15 mouse cellular contexts compared by ENCODE assay signal in the genomic region with DNA sequence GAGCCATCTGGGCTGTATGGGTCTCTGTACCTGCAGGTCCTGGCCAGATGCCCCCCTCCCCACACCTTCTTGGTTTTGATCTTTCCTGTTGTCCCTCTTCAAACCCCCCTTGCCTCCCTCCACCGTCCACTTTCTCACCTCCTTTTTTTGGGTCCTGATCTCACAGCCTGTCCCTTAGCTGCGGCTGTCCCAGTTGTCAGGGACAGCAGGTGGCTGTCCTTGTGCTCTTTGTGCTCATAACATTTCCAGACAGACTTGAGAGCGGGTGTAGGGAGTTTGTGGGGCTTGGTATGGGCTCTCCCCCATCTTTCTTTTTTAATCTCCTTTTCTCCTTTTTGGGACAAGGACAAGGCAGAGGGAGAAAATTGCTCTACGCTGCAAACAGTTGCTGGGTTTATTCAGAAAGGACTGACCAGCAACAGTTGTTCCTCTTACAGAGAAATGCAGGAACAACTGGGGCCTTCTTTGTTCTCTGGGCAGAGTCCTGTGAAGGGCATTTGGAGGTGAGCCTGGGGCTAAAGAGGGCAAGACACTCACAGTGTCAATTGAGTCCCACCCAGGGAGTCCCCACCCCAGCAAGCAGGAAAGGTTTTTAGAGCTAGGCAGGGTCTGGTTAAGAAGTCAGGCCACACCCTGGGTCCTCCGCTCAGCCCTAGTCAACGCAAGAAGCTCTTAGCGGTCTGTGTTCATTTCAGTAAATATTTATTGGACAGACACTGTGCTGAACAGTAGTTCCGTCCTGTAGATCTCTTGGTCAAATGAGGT.
DNase-seq lines count a peak whose midpoint lies in the region; ATAC-seq and TF ChIP-seq lines count a peak whose summit lies in the region.
"Had no signal": no experiment of that assay in that cellular context is flagged by ENCODE, and none has a peak within 500 bp of the region (broad histone marks: within the 10 kb centered on the region; RNA-seq: fewer than 3 reads in every experiment).

No protein-coding gene starts in this region.

- peak overlapping the region; percentile 75 to 87 for H3K27ac ChIP-seq in heart, embryonic 14.5 days (replicated peaks in 1 of 2; ENCODE audit: control insufficient read depth in 1 of 2, insufficient read depth in 1 of 2, low read depth in 2 of 2, low read length in 2 of 2)
- H3K27ac ChIP-seq in lung, embryonic 16.5 days (ENCODE audit: low read length), result 0 out of 2 replicates have a peak overlapping the region, but pooled peaks have one; percentile 18
- 0 out of 2 replicates have a peak overlapping the region, but pooled peaks have one; percentile 17 for H3K27ac ChIP-seq in embryonic facial prominence, embryonic 15.5 days (replicated peaks)

- no peak for TF ChIP-seq POLR2A in myocyte (IDR thresholded peaks at IDR 0.05; ENCODE audit: insufficient read length, low read depth)

- no peaks in the 10 kb centered on the region for H3K9me3 ChIP-seq in heart, embryonic 14.5 days (ENCODE audit: control insufficient read depth, low read length)
- H3K9me3 ChIP-seq in lung, embryonic 16.5 days (ENCODE audit: control insufficient read depth, low read length), result no peaks in the 10 kb centered on the region
- no peaks in the 10 kb centered on the region for H3K9me3 ChIP-seq in embryonic facial prominence, embryonic 15.5 days (replicated peaks)

- no peaks in the 10 kb centered on the region for H3K36me3 ChIP-seq in heart, embryonic 14.5 days (ENCODE audit: control insufficient read depth, insufficient read depth, low read length)
- H3K36me3 ChIP-seq in lung, embryonic 16.5 days (ENCODE audit: control insufficient read depth, insufficient read depth, low read length), result no peaks in the 10 kb centered on the region
- no peaks in the 10 kb centered on the region for H3K36me3 ChIP-seq in embryonic facial prominence, embryonic 15.5 days
- H3K36me3 ChIP-seq in myocyte (ENCODE audit: control insufficient read depth, insufficient read depth), result no peaks in the 10 kb centered on the region

- ATAC-seq in heart, embryonic 14.5 days (ENCODE audit: insufficient number of reproducible peaks, insufficient read depth, low FRiP score, low read depth), result no peak
- no peak for ATAC-seq in lung, embryonic 16.5 days (ENCODE audit: low read depth)
- ATAC-seq in embryonic facial prominence, embryonic 15.5 days (ENCODE audit: insufficient number of reproducible peaks, low FRiP score, low TSS enrichment, low read depth), result no peak

- H3K27me3 ChIP-seq in heart, embryonic 14.5 days (ENCODE audit: control insufficient read depth, insufficient read depth, low read length), result no peaks in the 10 kb centered on the region
- no peaks in the 10 kb centered on the region for H3K27me3 ChIP-seq in lung, embryonic 16.5 days (ENCODE audit: control insufficient read depth, insufficient read depth, low read depth, low read length)
- H3K27me3 ChIP-seq in embryonic facial prominence, embryonic 15.5 days, result peaks cover 27% of the 10 kb centered on the region
- no peaks in the 10 kb centered on the region for H3K27me3 ChIP-seq in myocyte (ENCODE audit: control insufficient read depth, insufficient read depth, insufficient read length)

- H3K79me2 ChIP-seq in myocyte (ENCODE audit: control insufficient read depth, insufficient read depth), result no peaks in the 10 kb centered on the region

- peak overlapping the region; percentile 30; the same call in 1 of the 2 replicates for H3K4me2 ChIP-seq in heart, embryonic 14.5 days (ENCODE audit: low read length)
- H3K4me2 ChIP-seq in lung, embryonic 16.5 days (ENCODE audit: low read depth, low read length), result no peak overlapping the region
- H3K4me2 ChIP-seq in embryonic facial prominence, embryonic 15.5 days (replicated peaks), result no peak overlapping the region
- peak overlapping the region; percentile 55 for H3K4me2 ChIP-seq in myocyte (ENCODE audit: low read depth)

- no peak overlapping the region for H3ac ChIP-seq in myocyte (ENCODE audit: control insufficient read depth, insufficient read length)

- WGBS in heart, embryonic 14.5 days, result 42% methylated on average over 8 of the region's 8 CpGs
- WGBS in lung, embryonic 16.5 days, result 53% methylated on average over 8 of the region's 8 CpGs
- 56% methylated on average over 8 of the region's 8 CpGs for WGBS in embryonic facial prominence, embryonic 15.5 days

- DNase-seq in heart, adult 18-20 months, result no peak
- no peak for DNase-seq in lung, postnatal 14 days
- DNase-seq in cerebellum, postnatal 36 days, result no peak
- DNase-seq in right cerebral cortex, postnatal 36 days (ENCODE audit: low spot score in 2 of 2), result no peak
- DNase-seq: adrenal gland, adult 2 months; cerebellum, adult 18-20 months; embryo, embryonic 11 days; layer of hippocampus, postnatal 36 days; left cerebral cortex, postnatal 4 days; right cerebral cortex, postnatal 4 days; thymus, postnatal 25 days had no signal

- peak overlapping the region; percentile 42 for H3K9ac ChIP-seq in heart, embryonic 14.5 days (ENCODE audit: low read length)
- H3K9ac ChIP-seq in lung, embryonic 16.5 days (ENCODE audit: low read length), result 0 out of 2 replicates have a peak overlapping the region, but pooled peaks have one; percentile 8
- H3K9ac ChIP-seq in embryonic facial prominence, embryonic 15.5 days, result no peak overlapping the region

- H3K4me3 ChIP-seq in heart, embryonic 14.5 days (ENCODE audit: control insufficient read depth in 1 of 2, insufficient read depth in 1 of 2, low read depth in 1 of 2, low read length in 2 of 2), result no peak overlapping the region
- no peak overlapping the region for H3K4me3 ChIP-seq in lung, embryonic 16.5 days (ENCODE audit: low read length)
- H3K4me3 ChIP-seq in embryonic facial prominence, embryonic 15.5 days (replicated peaks), result no peak overlapping the region
- H3K4me3 ChIP-seq in myocyte, result no peak overlapping the region

- peaks cover 65 to 80% of the 10 kb centered on the region in 2 experiments for H3K4me1 ChIP-seq in heart, embryonic 14.5 days (ENCODE audit: control insufficient read depth in 2 of 2, insufficient read depth in 2 of 2, low read length in 2 of 2)
- H3K4me1 ChIP-seq in lung, embryonic 16.5 days (replicated peaks; ENCODE audit: control insufficient read depth, insufficient read depth, low read length), result peaks cover 25% of the 10 kb centered on the region
- peaks cover 16% of the 10 kb centered on the region for H3K4me1 ChIP-seq in embryonic facial prominence, embryonic 15.5 days

TF ChIP-seq in myocyte, 11 proteins besides CTCF, POLR2A, EP300 and RAD21:
- TF ChIP-seq SRF (IDR thresholded peaks at IDR 0.05; ENCODE audit: control insufficient read depth, insufficient read length, low read depth) (no peak), TCF12 (IDR thresholded peaks at IDR 0.05; ENCODE audit: insufficient read depth, poor library complexity, severe bottlenecking) (peak; percentile 90), REST (IDR thresholded peaks at IDR 0.05; ENCODE audit: insufficient read depth, insufficient read length) (no peak), MAX (IDR thresholded peaks at IDR 0.05; ENCODE audit: low read depth) (no peak), CEBPB (IDR thresholded peaks at IDR 0.05; ENCODE audit: insufficient read depth, poor library complexity, severe bottlenecking) (no peak), E2F4 (IDR thresholded peaks at IDR 0.05; ENCODE audit: insufficient read depth) (no peak), TCF3 (IDR thresholded peaks at IDR 0.05; ENCODE audit: insufficient read length, low read depth) (peak; percentile 86), MYOG (IDR thresholded peaks at IDR 0.05; ENCODE audit: control insufficient read depth in 1 of 3, insufficient read depth in 1 of 3, insufficient read length in 2 of 3, low read depth in 2 of 3) (peak; percentile 76 to 97 (median 95)), MYOD1 (IDR thresholded peaks at IDR 0.05; ENCODE audit: control insufficient read depth in 1 of 3, insufficient read length in 2 of 3, low read depth in 2 of 3) (peak; percentile 80 to 95 (median 83)), USF1 (IDR thresholded peaks at IDR 0.05; ENCODE audit: low read depth) (no peak), POLR2AphosphoS2 (IDR thresholded peaks at IDR 0.05; ENCODE audit: insufficient read length, low read depth) (no peak)

Comparison
In these comparisons a context has a peak if more than half of its experiments do, and no peak if none do; other contexts are left out.
1. H3K27ac ChIP-seq: peak in every context shown above with its lines; median percentile 81 in heart, embryonic 14.5 days; 18 in lung, embryonic 16.5 days; 17 in embryonic facial prominence, embryonic 15.5 days.
2. H3K4me2 ChIP-seq: peak in heart, embryonic 14.5 days (single experiment) and myocyte (single experiment); none in lung, embryonic 16.5 days (single experiment) and embryonic facial prominence, embryonic 15.5 days (single experiment).